Mouse (Mus musculus) c-Kit-positive CD71-positive TER-119-positive erythroid progenitor cells, embryonic 14.5 days (primary cell): ENCODE measurements around the gene B4gat1.
"Not testable (repeated sequence)": the region's sequence is repeated elsewhere in the genome, so short reads cannot be mapped to it uniquely, and the experiment has no call there.

Source experiments
- DNase-seq: peaks from one replicate; pipeline ENCODE4 v3.0.0-alpha.2; 2013; ENCODE audit warnings: low spot score

The B4gat1 gene

DNA sequence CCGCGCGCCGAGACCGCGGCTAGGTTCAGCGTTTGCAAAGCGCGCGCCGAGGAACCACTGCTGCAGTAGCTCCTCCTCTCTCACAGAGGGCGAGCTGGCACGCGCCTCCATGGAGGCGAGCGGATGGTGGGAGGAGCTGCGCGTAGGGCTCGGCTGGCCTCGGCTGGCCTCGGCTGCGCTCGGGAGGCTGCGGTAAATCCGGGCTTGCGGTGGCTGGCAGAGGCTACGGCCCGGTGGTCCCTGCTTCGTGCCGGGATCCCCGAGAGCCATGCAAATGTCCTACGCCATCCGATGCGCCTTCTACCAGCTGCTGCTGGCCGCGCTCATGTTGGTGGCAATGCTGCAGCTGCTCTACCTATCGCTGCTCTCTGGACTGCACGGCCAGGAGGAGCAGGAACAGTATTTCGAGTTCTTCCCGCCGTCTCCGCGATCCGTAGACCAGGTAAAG is at the start of gene B4gat1, which contains the start of gene AC124502.3:
Gene B4gat1 (plus strand): TSS at position 118 of the 448 bp plus-strand sequence.
Gene AC124502.3 (plus strand): TSS at position 183 of the 448 bp plus-strand sequence.
- DNase-seq: peak; percentile 81

- DNase-seq: peak; percentile 82
These were observed 49.6 kb upstream of the B4gat1 start for GRCm38 (mm10) chr19:4989013-4989412.

DNA sequence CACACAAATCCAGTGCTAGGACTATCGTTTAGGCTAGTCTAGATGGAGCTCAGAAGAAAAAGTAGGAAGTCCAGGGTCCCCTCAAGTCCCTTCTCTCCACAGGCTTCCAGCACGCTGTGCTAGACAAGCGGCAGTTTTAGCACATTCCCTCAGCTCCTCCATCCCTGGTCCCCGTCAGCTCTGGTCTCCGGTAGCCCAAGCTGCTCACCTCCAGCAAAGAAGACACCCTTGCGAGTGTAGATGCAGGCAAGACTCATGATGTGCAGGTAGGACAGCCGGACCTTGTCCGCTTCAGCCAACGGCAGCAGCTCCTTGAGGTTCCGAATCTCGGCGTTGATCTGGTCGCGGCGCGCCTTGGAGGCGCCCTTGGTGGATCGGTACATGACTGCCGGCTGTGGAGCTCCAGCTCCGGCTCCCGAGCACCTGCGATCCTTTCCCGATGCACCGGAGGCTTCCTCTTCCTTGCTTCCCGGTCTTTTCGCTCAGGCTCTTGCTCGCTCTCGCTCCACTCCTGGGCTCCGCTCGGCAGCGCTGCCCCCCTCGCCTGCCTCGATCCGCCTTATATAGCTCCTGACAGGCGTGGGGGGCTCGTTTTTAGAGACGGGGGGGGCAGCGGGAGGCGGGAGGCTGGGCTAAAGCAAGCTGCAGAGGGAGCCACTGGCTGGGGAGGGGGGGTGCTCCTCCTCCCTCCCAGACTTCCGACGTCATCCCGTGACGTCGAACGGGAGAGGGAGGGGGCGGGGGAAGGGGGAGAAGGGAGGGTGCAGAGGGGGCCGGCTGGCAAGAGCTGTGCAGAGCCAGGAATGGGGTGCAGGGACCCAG is 49.0 kb upstream of the B4gat1 start:
- no peak for DNase-seq

- no peak for DNase-seq
These were observed 48.4 kb upstream of the B4gat1 start, which contains the start of gene Npas4 for GRCm38 (mm10) chr19:4990256-4990625. Npas4 (minus strand) TSS chr19:4990316.

- DNase-seq: no peak
These were observed 47.9 kb upstream of the B4gat1 start for GRCm38 (mm10) chr19:4990716-4991115.

- no peak for DNase-seq
These were observed 46.3 kb upstream of the B4gat1 start for GRCm38 (mm10) chr19:4992371-4992770.

- no peak for DNase-seq
These were observed 45.7 kb upstream of the B4gat1 start for GRCm38 (mm10) chr19:4992904-4993303.

DNA sequence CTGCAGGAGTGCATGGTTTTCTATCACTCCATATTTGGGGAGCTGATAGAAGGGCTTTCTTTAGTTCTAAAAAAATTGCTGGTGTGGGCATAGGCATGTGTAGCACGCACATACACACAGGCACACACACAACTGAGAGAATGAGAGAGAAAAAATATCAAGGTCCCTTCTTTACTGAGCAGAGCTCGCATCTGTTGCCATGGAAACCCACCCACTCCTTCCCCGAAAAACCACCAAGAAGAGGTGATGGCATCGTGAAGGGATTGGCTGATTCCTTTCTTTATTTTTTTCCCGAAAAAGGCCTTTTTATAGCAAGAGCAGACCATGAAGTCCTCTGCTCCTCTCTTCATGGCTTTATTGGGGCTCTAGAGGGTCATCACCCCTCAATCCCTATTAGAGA is 44.6 kb upstream of the B4gat1 start:
- DNase-seq: no peak

GRCm38 (mm10) chr19:4999445-5000140 is 39.0 kb upstream of the B4gat1 start:
- no peak for DNase-seq

- peak; percentile 58 for DNase-seq
These were observed 36.8 kb upstream of the B4gat1 start for GRCm38 (mm10) chr19:5001666-5002406.

- DNase-seq: not testable (repeated sequence)
These were observed 35.0 kb upstream of the B4gat1 start for GRCm38 (mm10) chr19:5003644-5004043.

- DNase-seq: no peak
These were observed 33.7 kb upstream of the B4gat1 start for GRCm38 (mm10) chr19:5004925-5005324.

GRCm38 (mm10) chr19:5013138-5013537 is 25.5 kb upstream of the B4gat1 start:
- DNase-seq: no peak

DNA sequence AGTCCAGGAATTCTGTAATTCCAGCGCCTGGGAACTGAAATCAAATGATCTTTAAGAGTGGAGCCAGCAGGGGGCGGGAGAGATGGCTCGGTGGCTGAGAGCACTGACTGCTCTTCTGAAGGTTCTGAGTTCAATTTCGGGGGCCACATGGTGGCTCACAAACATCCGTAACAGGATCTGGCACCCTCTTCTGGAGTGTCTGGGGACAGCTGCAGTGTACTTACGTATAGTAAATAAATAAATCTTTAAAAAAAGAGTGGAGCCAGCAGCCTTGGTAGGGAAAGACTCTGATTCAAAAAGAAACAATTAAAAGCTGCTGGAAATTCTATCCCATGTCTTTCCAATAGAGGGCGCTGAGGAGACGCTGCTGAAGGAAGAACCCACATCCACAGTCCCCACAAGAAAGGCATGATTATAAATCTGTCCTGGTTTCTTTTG is 23.6 kb upstream of the B4gat1 start:
- DNase-seq: peak; percentile 47

DNA sequence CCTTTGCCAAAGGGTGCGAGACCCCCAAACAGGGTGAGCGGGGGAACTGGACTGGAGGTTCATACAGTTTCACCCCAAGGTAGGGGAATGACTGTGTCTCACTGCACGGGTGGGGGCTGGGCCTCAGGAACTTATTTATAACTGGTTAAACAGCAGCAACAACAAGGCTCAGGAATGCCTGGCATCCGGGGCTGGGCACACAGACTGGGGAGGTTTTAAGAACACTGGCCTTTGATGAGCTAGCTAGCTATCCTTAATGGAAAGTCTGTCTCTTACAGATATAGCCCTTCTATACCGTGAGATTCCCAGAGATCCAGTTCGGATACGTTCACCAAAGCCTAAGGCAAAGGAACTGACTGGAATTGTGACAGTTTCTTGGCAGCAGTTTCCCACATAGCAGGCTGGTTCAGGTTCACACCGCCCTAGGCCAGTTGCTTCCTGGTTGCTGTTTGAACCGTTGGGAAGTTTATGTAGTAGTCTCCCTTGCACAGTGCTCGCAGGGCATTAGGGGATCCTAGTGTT is 22.3 kb upstream of the B4gat1 start:
- no peak for DNase-seq

- no peak for DNase-seq
These were observed 21.8 kb upstream of the B4gat1 start for GRCm38 (mm10) chr19:5016782-5017181.

- DNase-seq: no peak
These were observed 21.0 kb upstream of the B4gat1 start for GRCm38 (mm10) chr19:5017611-5018010.

DNA sequence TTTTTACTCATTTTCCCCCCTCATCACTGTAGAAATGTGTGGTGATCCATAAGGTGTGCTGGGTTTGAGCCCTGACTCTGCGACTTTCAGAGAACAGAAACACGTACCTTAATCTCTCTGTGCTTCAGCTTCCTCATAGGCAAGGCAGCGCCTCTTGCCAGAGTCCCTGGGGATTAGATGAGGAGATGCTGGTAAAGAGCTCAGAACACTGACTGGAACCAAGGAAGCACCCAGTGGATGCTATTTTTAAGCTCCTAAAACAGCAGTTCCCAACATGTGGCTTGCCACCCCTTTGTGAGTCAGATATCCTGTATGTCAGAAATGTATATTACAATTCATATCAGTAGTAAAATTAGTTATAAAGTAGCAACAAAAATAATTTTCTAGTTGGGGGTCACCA is 20.4 kb upstream of the B4gat1 start:
- no peak for DNase-seq

DNA sequence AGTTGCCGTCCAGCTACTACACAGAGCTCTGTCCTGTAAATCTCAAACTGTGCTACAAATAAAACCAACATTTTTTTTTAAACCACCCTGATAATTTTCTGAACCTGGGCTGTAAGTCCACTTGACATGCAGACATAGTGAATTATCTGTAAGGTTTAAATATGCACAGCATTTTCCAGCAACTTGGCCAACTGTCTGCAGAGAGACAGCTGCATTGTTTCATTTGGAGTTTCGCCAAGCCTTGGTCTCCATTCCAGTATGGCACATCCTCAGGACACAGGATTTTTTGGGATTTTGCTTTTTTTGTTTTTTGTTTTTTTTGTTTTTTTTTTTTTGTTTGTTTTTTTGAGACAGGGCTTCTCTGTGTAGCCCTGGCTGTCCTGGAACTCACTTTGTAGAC is 17.2 kb upstream of the B4gat1 start:
- DNase-seq: no peak

GRCm38 (mm10) chr19:5023621-5024479 is 14.8 kb upstream of the B4gat1 start, which contains the start of gene Slc29a2:
Slc29a2 (plus strand) TSS chr19:5023860.
- DNase-seq: peak; percentile 79

DNA sequence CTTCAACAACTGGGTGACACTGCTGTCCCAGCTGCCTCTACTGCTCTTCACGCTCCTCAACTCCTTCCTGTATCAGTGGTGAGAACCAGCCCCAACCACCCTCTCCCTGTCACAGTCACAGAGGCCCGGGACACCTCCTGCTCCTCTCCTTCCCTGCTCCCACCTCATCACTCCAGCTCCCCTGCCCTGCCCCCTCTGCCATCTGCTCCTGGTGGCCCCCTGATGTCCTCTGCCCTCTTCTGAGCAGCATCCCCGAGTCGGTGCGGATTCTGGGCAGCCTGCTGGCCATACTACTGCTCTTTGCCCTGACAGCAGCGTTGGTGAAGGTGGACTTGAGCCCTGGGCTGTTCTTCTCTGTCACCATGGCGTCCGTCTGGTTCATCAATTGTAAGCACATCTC is 12.5 kb upstream of the B4gat1 start:
- no peak for DNase-seq
